In genomic region chr13:21733466-21733865, GRCm38 (mm10) we compare ENCODE assay signal across 8 mouse cellular contexts. TPM values are rescaled to one million over a fixed set of nuclear protein-coding genes. Genes with fewer than 3 reads are reported as not detected.
DNase-seq lines count a peak whose midpoint lies in the region; ATAC-seq lines count a peak whose summit lies in the region.

No protein-coding gene starts in this region.

- 69% methylated on average over 5 of the region's 5 CpGs for WGBS in heart, embryonic 12.5 days
- WGBS in embryonic facial prominence, embryonic 10.5 days = 66% methylated on average over 5 of the region's 5 CpGs
- 65% methylated on average over 5 of the region's 5 CpGs for WGBS in limb, embryonic 13.5 days

- no peak overlapping the region; the same call in 1 of the 2 replicates for H3K4me2 ChIP-seq in heart, embryonic 12.5 days
- H3K4me2 ChIP-seq in limb, embryonic 13.5 days (replicated peaks) = no peak overlapping the region

- ATAC-seq in heart, embryonic 12.5 days (ENCODE audit: insufficient number of reproducible peaks, low FRiP score) = no peak
- no peak for ATAC-seq in limb, embryonic 13.5 days (ENCODE audit: low FRiP score, low read depth)
- no peak for ATAC-seq in erythroblast, adult 5-6 weeks (replicated peaks; ENCODE audit: low FRiP score, poor library complexity, severe bottlenecking)

- H3K27ac ChIP-seq in heart, embryonic 12.5 days (ENCODE audit: poor library complexity, severe bottlenecking) = peak overlapping the region; percentile 94
- peak overlapping the region; percentile 99 for H3K27ac ChIP-seq in embryonic facial prominence, embryonic 10.5 days (replicated peaks)
- peak overlapping the region; percentile 99 for H3K27ac ChIP-seq in limb, embryonic 13.5 days

- no peaks in the 10 kb centered on the region for H3K27me3 ChIP-seq in heart, embryonic 12.5 days (replicated peaks)
- H3K27me3 ChIP-seq in embryonic facial prominence, embryonic 10.5 days (replicated peaks; ENCODE audit: low read depth, poor library complexity, severe bottlenecking) = no peaks in the 10 kb centered on the region
- no peaks in the 10 kb centered on the region for H3K27me3 ChIP-seq in limb, embryonic 13.5 days

- H3K9ac ChIP-seq in heart, embryonic 12.5 days = 0 out of 2 replicates have a peak overlapping the region, but pooled peaks have one; percentile 64
- no peak overlapping the region for H3K9ac ChIP-seq in limb, embryonic 13.5 days

- DNase-seq in heart, postnatal 4 days = no peak
- peak; percentile 58 for DNase-seq in embryonic facial prominence, embryonic 10.5 days (ENCODE audit: low spot score)
- DNase-seq in retina, embryonic 14.5 days (ENCODE audit: low spot score) = peak; percentile 37
- DNase-seq in right cerebral cortex, postnatal 14 days = no peak
- DNase-seq in right cerebral cortex, postnatal 10 days (ENCODE audit: low spot score in 2 of 2) = no peak

- H3K4me3 ChIP-seq in heart, embryonic 12.5 days = no peak overlapping the region
- H3K4me3 ChIP-seq in embryonic facial prominence, embryonic 10.5 days = peak overlapping the region; percentile 63
- no peak overlapping the region for H3K4me3 ChIP-seq in limb, embryonic 13.5 days

- H3K4me1 ChIP-seq in heart, embryonic 12.5 days (replicated peaks) = peaks cover 8% of the 10 kb centered on the region
- peaks cover 19% of the 10 kb centered on the region for H3K4me1 ChIP-seq in embryonic facial prominence, embryonic 10.5 days
- H3K4me1 ChIP-seq in limb, embryonic 13.5 days = peaks cover 4% of the 10 kb centered on the region; the same call in 1 of the 2 replicates

- no peaks in the 10 kb centered on the region for H3K9me3 ChIP-seq in heart, embryonic 12.5 days (replicated peaks)
- no peaks in the 10 kb centered on the region for H3K9me3 ChIP-seq in embryonic facial prominence, embryonic 10.5 days
- no peaks in the 10 kb centered on the region for H3K9me3 ChIP-seq in limb, embryonic 13.5 days

- no peaks in the 10 kb centered on the region for H3K36me3 ChIP-seq in heart, embryonic 12.5 days
- no peaks in the 10 kb centered on the region for H3K36me3 ChIP-seq in embryonic facial prominence, embryonic 10.5 days (replicated peaks)
- H3K36me3 ChIP-seq in limb, embryonic 13.5 days = no peaks in the 10 kb centered on the region

RNA-seq across cellular contexts. Expression of gene Hist1h4j, which starts 1.4 kb away (rescaled TPM):
- polyA plus RNA-seq in heart, embryonic 12.5 days (2016; fragmentation: Nextera tagmentation; extraction: Ambion mirVana) = 0.31 and 0.68 TPM in 2 replicates
- total RNA-seq in heart, postnatal 4 days (2021) = 10 to 100 TPM; 84.6 to 87.5 TPM
- 0.93 and 1.3 TPM in 2 replicates for polyA plus RNA-seq in embryonic facial prominence, embryonic 10.5 days (2016; fragmentation: Nextera tagmentation; extraction: Ambion mirVana)
- 1.2 and 1.3 TPM in 2 replicates for polyA plus RNA-seq in limb, embryonic 13.5 days (2015; fragmentation: Nextera tagmentation; extraction: Ambion mirVana)
- not detected in 2 replicates for total RNA-seq in erythroblast, adult 5-6 weeks (2015; ENCODE audit: low replicate concordance)
- 148 and 152 TPM in 2 replicates for total RNA-seq in erythroblast, adult 5-6 weeks (2017; ENCODE audit: low replicate concordance)

RNA-seq across cellular contexts. Expression of gene Hist1h2bm, which starts 11.6 kb away (rescaled TPM):
- polyA plus RNA-seq in heart, embryonic 12.5 days (2016; fragmentation: Nextera tagmentation; extraction: Ambion mirVana) = 1.4 and 2.5 TPM in 2 replicates
- total RNA-seq in heart, postnatal 4 days (2021) = 100 to 1,000 TPM; 135 to 139 TPM
- polyA plus RNA-seq in embryonic facial prominence, embryonic 10.5 days (2016; fragmentation: Nextera tagmentation; extraction: Ambion mirVana) = 5.7 and 6.0 TPM in 2 replicates
- 6.1 and 7.8 TPM in 2 replicates for polyA plus RNA-seq in limb, embryonic 13.5 days (2015; fragmentation: Nextera tagmentation; extraction: Ambion mirVana)
- total RNA-seq in erythroblast, adult 5-6 weeks (2015; ENCODE audit: low replicate concordance) = 65.8 and 82.8 TPM in 2 replicates
- total RNA-seq in erythroblast, adult 5-6 weeks (2017; ENCODE audit: low replicate concordance) = 254 and 277 TPM in 2 replicates

RNA-seq across cellular contexts. Expression of gene Hist1h3h, which starts 16.0 kb away (rescaled TPM):
- polyA plus RNA-seq in heart, embryonic 12.5 days (2016; fragmentation: Nextera tagmentation; extraction: Ambion mirVana) = 2.0 TPM in 2 replicates
- 100 to 1,000 TPM; 719 to 727 TPM for total RNA-seq in heart, postnatal 4 days (2021)
- 10.7 and 12.8 TPM in 2 replicates for polyA plus RNA-seq in embryonic facial prominence, embryonic 10.5 days (2016; fragmentation: Nextera tagmentation; extraction: Ambion mirVana)
- 22.6 and 23.4 TPM in 2 replicates for polyA plus RNA-seq in limb, embryonic 13.5 days (2015; fragmentation: Nextera tagmentation; extraction: Ambion mirVana)
- 16.7 TPM in 1 of 2 replicates, not detected in the other for total RNA-seq in erythroblast, adult 5-6 weeks (2015; ENCODE audit: low replicate concordance)
- total RNA-seq in erythroblast, adult 5-6 weeks (2017; ENCODE audit: low replicate concordance) = 69.1 and 159 TPM in 2 replicates

RNA-seq across cellular contexts. Expression of gene Hist1h4k, which starts 16.8 kb away (rescaled TPM):
- 0.80 TPM in 1 of 2 replicates, not detected in the other for polyA plus RNA-seq in heart, embryonic 12.5 days (2016; fragmentation: Nextera tagmentation; extraction: Ambion mirVana)
- total RNA-seq in heart, postnatal 4 days (2021) = 1,000 to 10,000 TPM in 1 of 2 experiments, 100 to 1,000 TPM in 1; 995 to 1,039 TPM
- 3.9 and 7.1 TPM in 2 replicates for polyA plus RNA-seq in embryonic facial prominence, embryonic 10.5 days (2016; fragmentation: Nextera tagmentation; extraction: Ambion mirVana)
- 4.0 and 8.4 TPM in 2 replicates for polyA plus RNA-seq in limb, embryonic 13.5 days (2015; fragmentation: Nextera tagmentation; extraction: Ambion mirVana)
- total RNA-seq in erythroblast, adult 5-6 weeks (2015; ENCODE audit: low replicate concordance) = 10.4 and 16.9 TPM in 2 replicates
- 714 and 903 TPM in 2 replicates for total RNA-seq in erythroblast, adult 5-6 weeks (2017; ENCODE audit: low replicate concordance)

RNA-seq across cellular contexts. Expression of gene Hist1h2ai, which starts 17.2 kb away (rescaled TPM):
- polyA plus RNA-seq in heart, embryonic 12.5 days (2016; fragmentation: Nextera tagmentation; extraction: Ambion mirVana) = 5.4 and 6.6 TPM in 2 replicates
- total RNA-seq in heart, postnatal 4 days (2021) = 100 to 1,000 TPM; 376 to 467 TPM
- polyA plus RNA-seq in embryonic facial prominence, embryonic 10.5 days (2016; fragmentation: Nextera tagmentation; extraction: Ambion mirVana) = 30.5 and 32.2 TPM in 2 replicates
- 34.6 and 46.9 TPM in 2 replicates for polyA plus RNA-seq in limb, embryonic 13.5 days (2015; fragmentation: Nextera tagmentation; extraction: Ambion mirVana)
- total RNA-seq in erythroblast, adult 5-6 weeks (2015; ENCODE audit: low replicate concordance) = 6.1 TPM in 1 of 2 replicates, not detected in the other
- total RNA-seq in erythroblast, adult 5-6 weeks (2017; ENCODE audit: low replicate concordance) = 1,027 and 1,342 TPM in 2 replicates

Comparison
In these comparisons a context has a peak if more than half of its experiments do, and no peak if none do; other contexts are left out.
1. DNase-seq: peak in embryonic facial prominence, embryonic 10.5 days (single experiment) and retina, embryonic 14.5 days (single experiment); none in heart, postnatal 4 days (single experiment), right cerebral cortex, postnatal 14 days (single experiment) and right cerebral cortex, postnatal 10 days (0 of 2).
2. Peak in every context shown above with its lines, with median percentiles within 50 percentile points of each other: H3K27ac ChIP-seq.